Mouse (Mus musculus): ENCODE measurements around the gene Acot11. TPM values are rescaled to one million over a fixed set of nuclear protein-coding genes. Genes with fewer than 3 reads are reported as not detected.

Acot11 gene
- polyA plus RNA-seq, 1 experiment from 2014 or later, result 3.4 TPM

GRCm38 (mm10) chr4:106707957-106708356 lies 96.8 kb downstream of the Acot11 start:
- Histone ChIP-seq H3K27ac (no peak overlapping the region), H3K4me3 (ENCODE audit: inconsistent target) (no peak overlapping the region), H3K36me3 (ENCODE audit: inconsistent target) (no peaks in the 10 kb centered on the region), H3K79me2 (ENCODE audit: inconsistent target) (no peaks in the 10 kb centered on the region)
- WGBS (ENCODE audit: missing documents), result 41% methylated on average over 5 of the region's 5 CpGs

GRCm38 (mm10) chr4:106705096-106705665 lies 99.6 kb downstream of the Acot11 start:
- H3K27ac ChIP-seq, result no peak overlapping the region
- WGBS (ENCODE audit: missing documents), result 71% methylated on average over 8 of the region's 8 CpGs
- H3K79me2 ChIP-seq (ENCODE audit: inconsistent target), result no peaks in the 10 kb centered on the region
- no peaks in the 10 kb centered on the region for H3K36me3 ChIP-seq (ENCODE audit: inconsistent target)
- H3K4me3 ChIP-seq (ENCODE audit: inconsistent target), result no peak overlapping the region

DNA sequence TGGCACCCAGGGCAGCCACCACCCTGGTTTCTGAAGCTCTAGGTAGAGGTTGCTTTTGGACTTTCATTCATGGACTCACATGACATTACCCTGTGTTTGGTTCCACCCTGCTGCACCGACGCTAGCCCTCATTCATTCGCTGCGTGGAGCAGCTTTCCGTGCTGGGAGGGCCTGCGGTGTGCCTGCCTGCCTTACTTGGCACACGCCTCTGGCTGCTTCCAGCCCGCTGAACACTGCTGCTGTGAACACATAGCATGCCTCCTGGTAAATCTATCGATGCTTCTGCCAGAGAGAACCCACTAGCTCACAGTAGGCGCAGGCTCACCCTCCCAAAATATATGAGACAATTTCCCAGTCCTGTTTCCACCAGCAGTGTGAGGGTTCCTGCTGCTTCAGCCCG lies 100.4 kb downstream of the Acot11 start:
- H3K36me3 ChIP-seq (ENCODE audit: inconsistent target), result no peaks in the 10 kb centered on the region
- 89% methylated on average over 11 of the region's 11 CpGs for WGBS (ENCODE audit: missing documents)

GRCm38 (mm10) chr4:106703956-106704355 lies 100.8 kb downstream of the Acot11 start:
- H3K27ac ChIP-seq, result no peak overlapping the region
- no peak overlapping the region for H3K4me3 ChIP-seq (ENCODE audit: inconsistent target)
- WGBS (ENCODE audit: missing documents), result 80% methylated on average over 10 of the region's 10 CpGs
- H3K79me2 ChIP-seq (ENCODE audit: inconsistent target), result no peaks in the 10 kb centered on the region
- H3K36me3 ChIP-seq (ENCODE audit: inconsistent target), result no peaks in the 10 kb centered on the region

More for the DNA sequence above, 100.4 kb downstream of the Acot11 start:
- Histone ChIP-seq H3K27ac (no peak overlapping the region), H3K4me3 (ENCODE audit: inconsistent target) (no peak overlapping the region), H3K79me2 (ENCODE audit: inconsistent target) (no peaks in the 10 kb centered on the region)

GRCm38 (mm10) chr4:106700798-106701197 lies 104.0 kb downstream of the Acot11 start:
- WGBS (ENCODE audit: missing documents), result 73% methylated on average over 4 of the region's 4 CpGs
- Histone ChIP-seq H3K27ac (no peak overlapping the region), H3K4me3 (ENCODE audit: inconsistent target) (no peak overlapping the region)

DNA sequence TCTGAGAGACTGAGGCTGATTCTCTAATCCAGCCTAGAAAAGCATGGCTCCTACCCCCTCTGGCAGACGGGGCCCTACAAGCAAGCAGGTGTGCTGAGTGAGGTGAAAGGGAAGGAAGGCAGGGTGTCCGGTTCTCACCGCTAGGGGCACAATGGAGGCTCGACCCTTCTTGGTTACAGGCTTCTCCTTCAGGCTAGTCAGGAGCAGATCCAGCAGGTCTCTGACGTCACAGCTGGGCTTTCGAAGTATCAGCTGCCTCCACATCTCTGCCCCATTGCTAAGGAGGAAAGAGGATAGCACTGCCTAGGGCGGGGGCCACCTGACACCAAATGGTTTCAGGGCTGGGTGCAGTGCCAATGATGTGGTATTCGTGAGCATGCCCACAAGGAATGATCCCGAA lies 104.8 kb downstream of the Acot11 start:
- WGBS (ENCODE audit: missing documents), result 22% methylated on average over 9 of the region's 9 CpGs
- Histone ChIP-seq H3K79me2 (ENCODE audit: inconsistent target) (no peaks in the 10 kb centered on the region), H3K36me3 (ENCODE audit: inconsistent target) (no peaks in the 10 kb centered on the region), H3K27ac (no peak overlapping the region), H3K4me3 (ENCODE audit: inconsistent target) (no peak overlapping the region)

More at GRCm38 (mm10) chr4:106700798-106701197, 104.0 kb downstream of the Acot11 start:
- H3K36me3 ChIP-seq (ENCODE audit: inconsistent target), result no peaks in the 10 kb centered on the region
- H3K79me2 ChIP-seq (ENCODE audit: inconsistent target), result no peaks in the 10 kb centered on the region

Other genes starting within 250 kb of the Acot11 start
- 8.3 to 57.3 TPM (median 30.5 TPM) in 3 replicates for gene Dhcr24, start 244.0 kb downstream of the Acot11 start, polyA plus RNA-seq (2018)
- not detected in 3 replicates for gene Lexm, start 187.8 kb downstream of the Acot11 start, polyA plus RNA-seq (2018)
- gene Ttc22, start 182.6 kb downstream of the Acot11 start, polyA plus RNA-seq (2018), result not detected in 3 replicates
- gene Pars2, start 153.9 kb downstream of the Acot11 start, polyA plus RNA-seq (2018), result 3.0 to 5.1 TPM (median 3.6 TPM) in 3 replicates
- gene Ttc4, start 126.1 kb downstream of the Acot11 start, polyA plus RNA-seq (2018), result 22.3 to 28.9 TPM (median 24.3 TPM) in 3 replicates
- gene Mroh7, start 74.1 kb downstream of the Acot11 start, polyA plus RNA-seq (2018), result not detected in 3 replicates
- gene Fam151a, start 71.1 kb downstream of the Acot11 start, polyA plus RNA-seq (2018), result not detected in 3 replicates
- gene Ssbp3, start 105.7 kb upstream of the Acot11 start, polyA plus RNA-seq (2018), result 20.3 to 44.3 TPM (median 27.6 TPM) in 3 replicates

All from macrophage (primary cell).